Mouse (Mus musculus): ENCODE measurements at regions not wholly inside any gene's neighbourhood (a gene's known extent, or its start where the extent isn't known, plus 50 kb on each side); places are given as distances from the start of the nearest gene placed in this dataset.

DNA sequence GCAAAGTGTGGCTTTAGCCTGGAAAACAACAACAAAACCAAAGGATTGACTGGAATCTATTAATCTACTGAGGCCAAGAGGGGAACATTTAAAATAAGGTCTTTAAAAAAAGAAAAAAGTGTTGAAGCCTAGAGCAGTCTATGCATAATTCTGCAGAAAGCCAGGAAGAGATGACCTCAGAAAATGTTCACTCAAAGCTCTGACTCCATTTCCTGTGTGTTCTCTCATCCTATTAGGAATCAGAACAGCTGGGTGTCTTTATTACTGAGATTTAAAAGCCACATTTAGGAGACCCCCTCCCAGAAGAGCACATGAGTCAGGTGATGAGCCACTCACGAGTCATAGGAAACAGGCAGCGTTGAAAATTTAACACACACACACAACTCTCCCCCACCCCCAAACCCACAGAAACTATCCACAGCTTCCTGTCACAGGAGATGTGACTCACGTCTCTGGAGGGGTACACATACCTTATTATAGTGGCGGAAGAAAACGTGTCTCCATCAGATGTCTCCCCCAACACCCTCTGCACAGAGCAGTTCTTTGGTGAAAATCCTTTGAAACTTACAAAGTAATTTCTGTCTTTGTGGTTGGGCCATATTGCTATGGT, 140.2 kb upstream of the Hmga2 start:
- no peak for DNase-seq (ENCODE audit: low spot score in 2 of 2)

GRCm38 (mm10) chr10:120612351-120612750, 136.1 kb upstream of the Hmga2 start:
- no peak for DNase-seq (ENCODE audit: low spot score in 2 of 2)

GRCm38 (mm10) chr10:120610076-120610475, 133.8 kb upstream of the Hmga2 start:
- DNase-seq (ENCODE audit: low spot score in 2 of 2): no peak

GRCm38 (mm10) chr10:120604506-120604905, 128.2 kb upstream of the Hmga2 start:
- no peak for DNase-seq (ENCODE audit: low spot score in 2 of 2)

GRCm38 (mm10) chr10:120603167-120603566, 126.9 kb upstream of the Hmga2 start:
- DNase-seq (ENCODE audit: low spot score in 2 of 2): no peak

- no peak for DNase-seq (ENCODE audit: low spot score in 2 of 2)
These were observed 124.5 kb upstream of the Hmga2 start for GRCm38 (mm10) chr10:120600735-120601134.

- no peak for DNase-seq (ENCODE audit: low spot score in 2 of 2)
These were observed 123.3 kb upstream of the Hmga2 start for GRCm38 (mm10) chr10:120599551-120599950.

DNA sequence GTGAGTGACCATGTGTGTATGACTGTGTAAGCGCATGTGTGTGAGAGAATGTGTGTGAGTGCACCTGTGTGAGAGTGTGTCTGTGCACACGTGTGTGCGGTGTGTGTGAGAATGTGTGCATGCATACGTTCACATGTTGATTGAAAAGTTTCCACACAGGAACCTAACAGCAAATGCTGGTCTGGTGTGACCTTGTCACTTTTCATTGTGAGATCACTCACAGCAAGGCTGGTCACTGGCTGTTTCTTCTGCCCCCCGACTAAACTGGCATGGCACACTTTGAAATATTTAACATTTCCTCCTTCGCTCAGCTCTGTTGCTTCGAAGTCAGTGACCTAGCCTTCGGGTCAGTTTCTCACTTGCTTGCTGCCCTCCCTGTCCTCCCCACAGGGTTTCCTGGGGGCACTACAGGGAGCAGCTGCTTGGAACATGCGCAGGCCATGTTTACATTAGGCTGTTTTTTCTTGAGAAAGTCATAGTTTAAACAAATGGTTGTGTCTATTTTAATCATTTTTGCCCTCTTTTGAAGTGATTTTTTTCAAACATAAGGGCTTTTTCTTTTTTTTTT, 121.1 kb upstream of the Hmga2 start:
- DNase-seq (ENCODE audit: low spot score in 2 of 2): no peak

DNA sequence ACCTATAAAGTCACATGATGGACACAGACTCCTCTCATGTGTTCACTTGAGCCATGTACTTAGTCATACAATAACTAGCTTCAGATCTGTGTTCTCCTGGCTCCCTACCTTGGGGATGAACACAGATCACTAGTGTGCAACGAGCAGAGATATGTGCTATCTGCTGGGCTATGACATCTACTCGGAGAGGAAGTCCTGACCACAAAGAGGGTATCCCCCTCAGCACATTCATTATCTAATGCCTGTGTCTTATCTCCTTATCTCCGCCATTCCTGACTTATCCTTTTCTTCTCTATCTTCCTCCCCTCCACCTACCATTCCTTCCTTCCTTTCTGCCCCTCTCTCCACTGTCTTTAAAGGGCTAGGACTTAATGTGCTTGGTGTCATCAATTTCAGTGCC, 118.9 kb upstream of the Hmga2 start:
- no peak for DNase-seq (ENCODE audit: low spot score in 2 of 2)

- no peak for DNase-seq (ENCODE audit: low spot score in 2 of 2)
These were observed 117.6 kb upstream of the Hmga2 start for GRCm38 (mm10) chr10:120593876-120594275.

DNA sequence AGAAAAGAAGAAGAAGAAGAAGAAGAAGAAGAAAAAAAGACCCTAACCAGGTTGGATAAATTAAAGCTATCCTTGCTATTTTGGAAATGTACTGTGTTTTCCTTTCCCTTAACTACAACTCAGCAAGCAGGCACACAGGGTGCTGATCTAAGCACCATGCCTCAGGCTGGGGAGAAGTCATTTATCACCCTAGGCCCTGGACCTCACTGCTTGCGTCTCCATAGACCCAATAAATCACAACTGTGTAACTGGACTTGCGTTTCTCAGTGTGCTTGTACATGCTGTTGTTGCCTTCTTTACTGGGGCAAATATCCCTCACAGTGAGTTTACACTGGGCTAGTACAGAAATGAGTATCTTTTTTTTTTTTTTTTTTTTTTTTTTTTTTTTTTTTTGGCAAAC, 113.4 kb upstream of the Hmga2 start:
- DNase-seq (ENCODE audit: low spot score in 2 of 2): no peak

DNA sequence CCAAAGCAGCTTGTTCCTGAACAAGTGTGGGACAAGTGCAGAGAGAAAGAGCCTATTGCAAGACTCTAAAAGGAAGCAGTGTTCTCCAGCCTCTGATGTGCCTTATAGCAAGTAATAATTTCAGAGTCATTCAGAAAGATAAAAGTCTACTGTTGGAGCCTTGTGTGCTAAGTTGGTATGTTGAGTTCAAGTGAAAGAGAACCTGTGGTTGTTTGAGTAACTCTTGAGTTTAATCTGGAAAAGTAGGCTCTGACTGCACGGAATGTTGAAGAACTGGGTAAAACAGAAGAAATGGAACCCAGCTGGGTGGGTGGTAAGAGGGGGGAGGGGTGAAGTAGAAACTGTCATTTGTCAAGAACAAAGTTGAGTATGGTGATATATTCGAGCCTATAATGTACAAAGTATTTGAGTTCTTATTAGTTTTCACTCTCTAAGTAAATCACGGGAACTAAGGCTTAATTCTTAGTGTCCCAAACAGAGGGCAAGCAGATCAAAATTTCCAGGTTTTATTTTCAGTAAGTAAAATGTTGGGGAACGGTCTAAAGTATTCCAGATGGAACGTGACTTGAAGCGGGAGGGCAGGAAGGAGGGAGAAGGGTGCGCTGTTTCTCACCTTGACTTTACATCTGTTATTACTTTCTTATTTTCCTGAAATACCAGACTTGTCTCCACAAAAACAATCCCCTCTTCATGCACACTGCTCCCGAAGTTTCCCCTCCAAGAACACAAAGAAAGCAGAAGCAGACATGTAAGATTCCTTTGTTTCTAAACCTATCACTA, 111.8 kb upstream of the Hmga2 start:
- DNase-seq (ENCODE audit: low spot score in 2 of 2): no peak

GRCm38 (mm10) chr10:120587179-120587578, 110.9 kb upstream of the Hmga2 start:
- DNase-seq (ENCODE audit: low spot score in 2 of 2): peak in 1 of 2 experiments; percentile 19

DNA sequence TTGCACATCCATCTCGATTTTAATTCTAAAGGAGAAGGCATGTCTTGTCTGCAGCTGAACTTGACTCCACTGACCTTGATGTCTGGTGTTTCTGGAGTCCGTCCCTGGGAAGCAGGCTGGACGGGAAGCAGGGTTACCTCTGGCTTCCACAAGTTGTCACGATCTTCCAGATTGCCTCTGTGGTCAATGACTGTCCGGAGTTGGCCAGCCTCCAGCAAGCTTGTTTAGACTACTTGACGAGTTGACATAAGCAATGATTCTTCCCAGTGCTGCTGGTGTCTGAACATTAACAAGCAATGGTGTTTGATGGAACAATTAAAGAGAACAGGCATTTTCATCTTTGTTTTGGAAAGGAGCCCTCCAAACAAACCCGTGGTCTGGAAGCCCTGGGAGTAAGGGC, 106.2 kb upstream of the Hmga2 start:
- no peak for DNase-seq (ENCODE audit: low spot score in 2 of 2)

- DNase-seq (ENCODE audit: low spot score in 2 of 2): no peak
These were observed 105.3 kb upstream of the Hmga2 start for GRCm38 (mm10) chr10:120581547-120581946.

DNA sequence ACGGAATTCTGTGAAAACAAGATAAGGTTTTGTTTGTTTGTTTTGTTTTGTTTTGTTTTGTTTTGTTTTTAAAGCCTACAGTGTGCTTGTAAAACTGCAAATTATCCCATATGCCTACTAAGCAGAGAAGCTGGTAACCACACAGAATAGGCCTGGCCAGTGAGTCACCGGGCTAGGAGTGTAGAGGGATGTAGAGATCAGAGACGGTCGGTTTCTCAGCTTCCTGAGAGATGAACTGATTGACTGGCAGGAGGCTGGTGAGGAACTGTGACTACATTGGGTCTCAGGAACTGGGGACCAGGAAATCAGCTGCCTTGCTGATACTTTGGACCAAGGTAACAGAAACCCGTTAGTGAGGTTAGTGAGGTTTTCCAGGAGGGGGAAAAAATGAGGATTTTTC, 100.6 kb upstream of the Hmga2 start:
- DNase-seq (ENCODE audit: low spot score in 2 of 2): no peak

- no peak for DNase-seq (ENCODE audit: low spot score in 2 of 2)
These were observed 99.9 kb upstream of the Hmga2 start for GRCm38 (mm10) chr10:120576148-120576547.

GRCm38 (mm10) chr10:120571340-120571739, 95.1 kb upstream of the Hmga2 start:
- DNase-seq (ENCODE audit: low spot score in 2 of 2): no peak

DNA sequence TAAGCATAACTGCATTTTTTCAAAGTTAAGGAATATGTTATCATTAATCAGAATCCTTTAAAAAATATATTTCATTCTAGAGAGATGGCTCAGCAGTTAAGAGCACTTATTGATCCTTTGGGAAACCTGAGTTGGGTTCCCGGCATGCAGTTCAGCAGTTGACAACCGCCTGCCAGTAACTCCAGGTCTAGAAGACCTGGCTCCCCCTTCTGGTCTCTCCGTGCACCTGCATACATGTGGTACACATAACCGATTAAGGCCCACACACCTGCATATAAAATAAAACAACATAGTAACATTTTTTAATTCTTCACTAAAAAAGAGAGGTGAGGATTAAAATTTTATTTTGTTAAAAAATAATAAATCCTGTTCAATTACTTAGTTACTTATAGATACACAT, 89.7 kb upstream of the Hmga2 start:
- no peak for DNase-seq (ENCODE audit: low spot score in 2 of 2)

DNA sequence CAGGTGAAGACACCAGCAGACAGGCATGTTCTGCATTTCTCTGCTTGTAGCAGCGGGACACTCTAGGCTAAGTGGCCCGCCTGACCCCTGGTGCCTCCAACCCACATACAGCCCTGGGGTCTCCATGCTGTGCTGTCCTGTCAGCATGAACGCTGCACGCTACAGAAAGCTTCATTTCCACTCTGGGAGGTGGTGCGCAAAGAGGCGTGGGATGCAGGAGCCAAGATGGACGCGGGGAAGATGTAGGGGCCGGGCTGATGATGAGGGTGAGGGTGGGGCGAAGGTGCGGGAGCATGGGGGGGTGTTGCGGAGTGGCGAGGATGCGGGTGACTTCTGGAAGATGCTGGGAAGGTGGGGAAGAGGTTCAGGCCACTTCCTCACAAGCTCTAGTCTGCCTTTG, 88.6 kb upstream of the Hmga2 start:
- no peak for DNase-seq (ENCODE audit: low spot score in 2 of 2)

DNA sequence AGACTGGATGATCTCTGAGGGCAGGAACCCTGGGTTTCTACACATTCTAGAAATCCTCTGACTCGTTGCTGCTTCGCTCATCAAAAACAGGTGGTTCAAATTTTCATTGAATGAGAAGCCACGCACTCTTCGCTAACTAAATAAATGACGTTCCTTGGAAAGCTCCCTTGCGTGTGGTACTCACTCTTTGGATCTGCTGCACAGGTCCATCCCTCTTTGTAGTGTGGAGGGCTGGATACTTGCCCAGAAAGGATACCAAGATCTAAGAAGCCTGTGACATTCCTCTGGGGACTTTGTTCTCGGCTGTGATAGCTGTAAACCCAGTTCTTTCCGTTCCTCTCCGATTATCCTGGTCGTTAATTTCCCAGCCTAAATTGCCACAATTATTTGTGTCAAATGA, 87.7 kb upstream of the Hmga2 start:
- DNase-seq (ENCODE audit: low spot score in 2 of 2): no peak

DNA sequence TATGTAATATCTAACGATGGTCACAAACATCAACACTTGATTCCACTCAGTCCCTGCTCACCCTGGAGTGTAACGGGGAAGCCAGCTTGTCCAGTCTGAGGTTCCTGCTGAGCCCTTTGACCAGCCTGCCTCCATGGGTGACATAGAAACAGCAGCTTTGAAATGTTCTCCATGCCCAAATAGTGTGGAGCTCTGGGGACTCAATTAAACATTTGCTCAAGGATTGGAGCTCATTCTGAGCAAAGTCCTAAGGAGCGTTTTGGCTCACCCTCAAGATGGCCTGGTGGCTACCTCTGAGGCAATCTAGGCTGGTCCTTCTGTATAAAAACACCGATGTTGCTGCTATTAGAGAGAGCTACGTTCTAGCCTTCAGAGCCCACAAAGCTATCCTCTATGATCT, 85.6 kb upstream of the Hmga2 start:
- no peak for DNase-seq (ENCODE audit: low spot score in 2 of 2)

- DNase-seq (ENCODE audit: low spot score in 2 of 2): no peak
These were observed 81.7 kb upstream of the Hmga2 start for GRCm38 (mm10) chr10:120557850-120558447.
